Mouse (Mus musculus): ENCODE results near the gene Dlx3.
A peak's percentile ranks its signal among the peaks of the same experiment; 100 is the strongest.

Dlx3 gene

GRCm38 (mm10) chr11:95088857-95089779 is 30.8 kb upstream of the Dlx3 start:
- DNase-seq (ENCODE audit: low read depth, low spot score) = no peak

- DNase-seq (ENCODE audit: low read depth, low spot score) = no peak
Observed at GRCm38 (mm10) chr11:95093077-95093476, 26.8 kb upstream of the Dlx3 start.

- DNase-seq (ENCODE audit: low read depth, low spot score) = no peak
Observed at GRCm38 (mm10) chr11:95095596-95095995, 24.3 kb upstream of the Dlx3 start.

- DNase-seq (ENCODE audit: low read depth, low spot score) = no peak
Observed at GRCm38 (mm10) chr11:95096608-95097373, 23.1 kb upstream of the Dlx3 start.

GRCm38 (mm10) chr11:95097889-95098288 is 22.0 kb upstream of the Dlx3 start:
- no peak for DNase-seq (ENCODE audit: low read depth, low spot score)

GRCm38 (mm10) chr11:95098346-95099095 is 21.4 kb upstream of the Dlx3 start:
- no peak for DNase-seq (ENCODE audit: low read depth, low spot score)

- DNase-seq (ENCODE audit: low read depth, low spot score) = no peak
Observed at GRCm38 (mm10) chr11:95100393-95100792, 19.5 kb upstream of the Dlx3 start.

- no peak for DNase-seq (ENCODE audit: low read depth, low spot score)
Observed at GRCm38 (mm10) chr11:95101071-95101788, 18.7 kb upstream of the Dlx3 start.

- DNase-seq (ENCODE audit: low read depth, low spot score) = no peak
Observed at GRCm38 (mm10) chr11:95102161-95102904, 17.6 kb upstream of the Dlx3 start.

- DNase-seq (ENCODE audit: low read depth, low spot score) = no peak
Observed at GRCm38 (mm10) chr11:95104266-95104665, 15.7 kb upstream of the Dlx3 start.

- DNase-seq (ENCODE audit: low read depth, low spot score) = no peak
Observed at GRCm38 (mm10) chr11:95105274-95105874, 14.5 kb upstream of the Dlx3 start.

- no peak for DNase-seq (ENCODE audit: low read depth, low spot score)
Observed at GRCm38 (mm10) chr11:95106440-95107236, 13.3 kb upstream of the Dlx3 start.

- DNase-seq (ENCODE audit: low read depth, low spot score) = no peak
Observed at GRCm38 (mm10) chr11:95109000-95109399, 10.9 kb upstream of the Dlx3 start.

GRCm38 (mm10) chr11:95110081-95110480 is 9.8 kb upstream of the Dlx3 start:
- no peak for DNase-seq (ENCODE audit: low read depth, low spot score)

GRCm38 (mm10) chr11:95117030-95117429 is 2.9 kb upstream of the Dlx3 start:
- DNase-seq (ENCODE audit: low read depth, low spot score) = peak; percentile 58

GRCm38 (mm10) chr11:95118505-95118904 is 1.4 kb upstream of the Dlx3 start:
- no peak for DNase-seq (ENCODE audit: low read depth, low spot score)

GRCm38 (mm10) chr11:95120633-95121020 is 708 bp downstream of the Dlx3 start:
- DNase-seq (ENCODE audit: low read depth, low spot score) = no peak

- DNase-seq (ENCODE audit: low read depth, low spot score) = no peak
Observed at GRCm38 (mm10) chr11:95121161-95122099, 1.5 kb downstream of the Dlx3 start.
